Mouse (Mus musculus) kidney, adult 2 months (tissue): ENCODE measurements around the gene 1700123O20Rik. TPM values are rescaled to one million over a fixed set of nuclear protein-coding genes. Genes with fewer than 3 reads are reported as not detected.

Experiments used
- DNase-seq: peaks from one replicate; pipeline ENCODE4 v3.0.0; 2021
- H3K27ac ChIP-seq: fragments of 200-500 bp; 2 replicates; pipeline ENCODE4 v1.5.1; 2012; ENCODE audit warnings: low read depth, low read length, control low read depth, inconsistent platforms; ENCODE audit not compliant: insufficient read depth
- H3K27me3 ChIP-seq: fragments of 200-500 bp; replicated peaks from 2 replicates; pipeline ENCODE4 v1.6.1; 2012; ENCODE audit warnings: mild to moderate bottlenecking, moderate library complexity, low read length, inconsistent platforms; ENCODE audit not compliant: control insufficient read depth, insufficient read depth
- H3K36me3 ChIP-seq: fragments of 200-500 bp; 2 replicates; pipeline ENCODE4 v1.6.1; 2012; ENCODE audit warnings: mild to moderate bottlenecking, moderate library complexity, low read length, inconsistent platforms; ENCODE audit not compliant: control insufficient read depth, insufficient read depth
- H3K4me1 ChIP-seq: fragments of 200-500 bp; 2 replicates; pipeline ENCODE4 v1.6.1; 2011; ENCODE audit warnings: low read length; ENCODE audit not compliant: control insufficient read depth, insufficient read depth
- H3K4me3 ChIP-seq: fragments of 200-500 bp; 2 replicates; pipeline ENCODE4 v1.5.1; 2011; ENCODE audit warnings: mild to moderate bottlenecking, low read depth, low read length, control low read depth; ENCODE audit not compliant: insufficient read depth
- CTCF ChIP-seq: fragments of 200-500 bp; conservative IDR thresholded peaks from 2 replicates; pipeline ENCODE4 v1.5.1; 2011; ENCODE audit warnings: low read depth, mild to moderate bottlenecking, control low read depth, low read length, moderate library complexity, mixed read lengths; ENCODE audit not compliant: insufficient read depth, insufficient read length
- POLR2A ChIP-seq: fragments of 200-500 bp; IDR thresholded peaks from one replicate; pipeline ENCODE4 v1.6.1; 2011; ENCODE audit warnings: low read depth, low read length, control low read depth
- WGBS: fragments of 180-500 bp; shearing (Covaris S2); methylation state at CpG from one replicate; pipeline ENCODE4 v1.1.7; 2018; 5-methylcytosine and 5-hydroxymethylcytosine counted together
- polyA plus RNA-seq: library from polyadenylated mRNA; depleted of rRNA; stranded (reverse); fragments of >200 nt; gene quantifications from 2 replicates; pipeline ENCODE4 v1.2.3, GENCODE M21; 2012

1700123O20Rik gene
- polyA plus RNA-seq, 1 experiment: 54.0 TPM

- 53% methylated on average over 8 of the region's 8 CpGs for WGBS
- TF ChIP-seq CTCF: no peak
- no peak for TF ChIP-seq POLR2A
- no peak overlapping the region for H3K4me3 ChIP-seq
- DNase-seq: peak; percentile 58
- H3K27me3 ChIP-seq: no peaks in the 10 kb centered on the region
- H3K4me1 ChIP-seq: no peaks in the 10 kb centered on the region; the same call in 1 of the 2 replicates
- peak overlapping the region; percentile 34 for H3K27ac ChIP-seq
- H3K36me3 ChIP-seq: no peaks in the 10 kb centered on the region
These were observed 26.8 kb downstream of the 1700123O20Rik start for GRCm38 (mm10) chr14:54712861-54713260.

GRCm38 (mm10) chr14:54714121-54714520 is 28.1 kb downstream of the 1700123O20Rik start:
- DNase-seq: peak; percentile 88
- H3K4me1 ChIP-seq: no peaks in the 10 kb centered on the region; the same call in 1 of the 2 replicates
- WGBS: under 1% methylated on average over 13 of the region's 13 CpGs
- no peaks in the 10 kb centered on the region for H3K27me3 ChIP-seq
- H3K36me3 ChIP-seq: no peaks in the 10 kb centered on the region
- TF ChIP-seq CTCF (peak; percentile 51), POLR2A (no peak)
- H3K27ac ChIP-seq: no peak overlapping the region
- H3K4me3 ChIP-seq: peak overlapping the region; percentile 45

DNA sequence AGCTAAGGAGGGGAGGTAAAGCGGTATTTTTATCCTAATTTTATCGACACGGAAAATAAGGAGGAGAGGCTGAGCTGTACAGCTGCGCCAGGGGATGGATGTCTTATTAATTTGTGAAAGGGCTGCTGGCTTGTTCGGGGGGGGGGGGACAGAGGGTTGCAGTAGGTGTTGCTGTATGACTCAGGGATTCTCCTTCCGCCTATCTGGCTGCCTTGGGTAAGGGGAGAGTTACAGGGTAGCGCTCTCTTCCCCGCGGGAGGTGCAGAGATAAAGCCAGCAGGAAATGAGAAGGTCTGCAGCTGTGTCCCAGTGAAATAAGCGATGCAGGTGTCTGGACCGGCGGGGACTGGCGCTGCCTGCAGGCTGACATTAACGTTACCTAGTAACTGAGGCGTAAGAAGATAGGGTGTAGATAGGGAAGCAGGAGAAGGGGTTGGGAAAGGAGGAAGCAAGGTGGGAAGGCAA is 28.6 kb downstream of the 1700123O20Rik start:
- peak overlapping the region; percentile 24 for H3K4me3 ChIP-seq
- DNase-seq: peak; percentile 39
- H3K27ac ChIP-seq: no peak overlapping the region
- no peaks in the 10 kb centered on the region for H3K27me3 ChIP-seq
- no peaks in the 10 kb centered on the region; the same call in 1 of the 2 replicates for H3K4me1 ChIP-seq
- under 1% methylated on average over 15 of the region's 15 CpGs for WGBS
- TF ChIP-seq POLR2A (no peak), CTCF (no peak)
- no peaks in the 10 kb centered on the region for H3K36me3 ChIP-seq

GRCm38 (mm10) chr14:54715402-54715801 is 29.4 kb downstream of the 1700123O20Rik start:
- no peaks in the 10 kb centered on the region; the same call in 1 of the 2 replicates for H3K4me1 ChIP-seq
- no peak overlapping the region for H3K4me3 ChIP-seq
- WGBS: 73% methylated on average over 1 of the region's 1 CpGs
- TF ChIP-seq CTCF (no peak), POLR2A (no peak)
- H3K27ac ChIP-seq: no peak overlapping the region
- DNase-seq: no peak
- no peaks in the 10 kb centered on the region for H3K36me3 ChIP-seq
- no peaks in the 10 kb centered on the region for H3K27me3 ChIP-seq

DNA sequence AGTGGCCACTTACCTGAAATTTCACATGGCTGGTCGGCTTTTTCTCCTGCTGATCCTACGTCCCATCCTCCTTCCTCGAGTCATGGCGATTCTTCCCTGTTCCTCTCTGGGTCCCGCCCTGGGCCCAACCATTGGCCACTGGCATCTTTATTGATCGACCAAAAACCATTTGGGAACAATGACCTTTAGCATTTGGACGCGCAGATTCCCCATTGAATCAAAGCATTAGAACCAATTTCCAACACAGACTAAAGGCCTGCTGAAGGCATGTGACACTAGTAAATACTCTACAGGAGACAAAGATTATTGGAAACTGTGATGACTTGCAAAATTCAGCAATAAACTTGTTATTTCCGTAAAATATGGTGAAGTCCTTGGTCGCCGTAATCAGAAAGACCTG is 34.0 kb downstream of the 1700123O20Rik start:
- Histone ChIP-seq H3K4me3 (no peak overlapping the region), H3K4me1 (no peaks in the 10 kb centered on the region), H3K27ac (no peak overlapping the region), H3K27me3 (no peaks in the 10 kb centered on the region), H3K36me3 (peaks cover 2% of the 10 kb centered on the region; the same call in 1 of the 2 replicates)
- no peak for DNase-seq
- 93% methylated on average over 11 of the region's 11 CpGs for whole genome bisulfite sequencing
- TF ChIP-seq POLR2A: no peak
- no peak for TF ChIP-seq CTCF

- Histone ChIP-seq H3K36me3 (peaks cover 2% of the 10 kb centered on the region; the same call in 1 of the 2 replicates), H3K4me1 (no peaks in the 10 kb centered on the region), H3K27me3 (no peaks in the 10 kb centered on the region), H3K4me3 (no peak overlapping the region), H3K27ac (no peak overlapping the region)
- 85% methylated on average over 7 of the region's 7 CpGs for WGBS
- peak; percentile 35 for DNase-seq
- no peak for TF ChIP-seq POLR2A
- no peak for TF ChIP-seq CTCF
These were observed 34.8 kb downstream of the 1700123O20Rik start for GRCm38 (mm10) chr14:54720654-54721350.

- WGBS: 79% methylated on average over 10 of the region's 10 CpGs
- no peaks in the 10 kb centered on the region for H3K4me1 ChIP-seq
- no peaks in the 10 kb centered on the region for H3K27me3 ChIP-seq
- DNase-seq: no peak
- no peak overlapping the region for H3K27ac ChIP-seq
- no peak overlapping the region for H3K4me3 ChIP-seq
- TF ChIP-seq CTCF: no peak
- no peak for TF ChIP-seq POLR2A
- peaks cover 2% of the 10 kb centered on the region; the same call in 1 of the 2 replicates for H3K36me3 ChIP-seq
These were observed 35.7 kb downstream of the 1700123O20Rik start for GRCm38 (mm10) chr14:54721711-54722110.
